Comparison of ENCODE assay signal across 9 mouse cellular contexts in genomic region chr11:18885729-18886325, GRCm38 (mm10).
DNase-seq lines count a peak whose midpoint lies in the region; ATAC-seq and TF ChIP-seq lines count a peak whose summit lies in the region.
"Had no signal": no experiment of that assay in that cellular context is flagged by ENCODE, and none has a peak within 500 bp of the region (broad histone marks: within the 10 kb centered on the region; RNA-seq: fewer than 3 reads in every experiment).

No protein-coding gene starts in this region.

- H3K4me1 ChIP-seq in hindbrain, embryonic 15.5 days (replicated peaks) = peaks cover 51% of the 10 kb centered on the region
- H3K4me1 ChIP-seq in liver, embryonic 15.5 days (replicated peaks) = peaks cover 2% of the 10 kb centered on the region; the same call in 1 of the 2 replicates

- no peak overlapping the region for H3K4me2 ChIP-seq in hindbrain, embryonic 15.5 days
- H3K4me2 ChIP-seq in liver, embryonic 15.5 days = peak overlapping the region; percentile 30
- H3K4me2 ChIP-seq: embryonic facial prominence, embryonic 12.5 days; limb, embryonic 12.5 days had no signal

- no peaks in the 10 kb centered on the region for H3K9me3 ChIP-seq in hindbrain, embryonic 15.5 days
- H3K9me3 ChIP-seq in liver, embryonic 15.5 days (replicated peaks) = no peaks in the 10 kb centered on the region
- H3K9me3 ChIP-seq: embryonic facial prominence, embryonic 12.5 days; limb, embryonic 12.5 days had no signal

- H3K27me3 ChIP-seq in hindbrain, embryonic 15.5 days = no peaks in the 10 kb centered on the region
- H3K27me3 ChIP-seq in liver, embryonic 15.5 days = no peaks in the 10 kb centered on the region
- H3K27me3 ChIP-seq: embryonic facial prominence, embryonic 12.5 days had no signal

- no peak overlapping the region for H3K4me3 ChIP-seq in hindbrain, embryonic 15.5 days
- no peak overlapping the region for H3K4me3 ChIP-seq in liver, embryonic 15.5 days (replicated peaks)
- H3K4me3 ChIP-seq in layer of hippocampus, adult 2 months = no peak overlapping the region
- H3K4me3 ChIP-seq: embryonic facial prominence, embryonic 12.5 days; limb, embryonic 12.5 days had no signal

- TF ChIP-seq CTCF in layer of hippocampus, adult 2 months (conservative IDR thresholded peaks at IDR 0.05) = no peak

- no peak for ATAC-seq in hindbrain, embryonic 15.5 days (ENCODE audit: low FRiP score, low read depth)
- ATAC-seq in liver, embryonic 15.5 days (ENCODE audit: insufficient read depth) = peak; percentile 65
- ATAC-seq in activated CD4-positive, CD25-positive, alpha-beta regulatory T cell, adult 4 months = no peak

- H3K36me3 ChIP-seq in hindbrain, embryonic 15.5 days = no peaks in the 10 kb centered on the region
- H3K36me3 ChIP-seq in liver, embryonic 15.5 days (replicated peaks) = no peaks in the 10 kb centered on the region
- H3K36me3 ChIP-seq: embryonic facial prominence, embryonic 12.5 days; limb, embryonic 12.5 days had no signal

- peak overlapping the region; percentile 30; the same call in 1 of the 2 replicates for H3K27ac ChIP-seq in hindbrain, embryonic 15.5 days (replicated peaks)
- H3K27ac ChIP-seq in liver, embryonic 15.5 days (replicated peaks) = peak overlapping the region; percentile 61
- no peak overlapping the region for H3K27ac ChIP-seq in layer of hippocampus, adult 2 months
- H3K27ac ChIP-seq: embryonic facial prominence, embryonic 12.5 days; limb, embryonic 12.5 days had no signal

- WGBS in hindbrain, embryonic 15.5 days = 12% methylated on average over 9 of the region's 9 CpGs
- WGBS in liver, embryonic 15.5 days (ENCODE audit: insufficient replicate concordance) = 27% methylated on average over 9 of the region's 9 CpGs

- no peak overlapping the region for H3K9ac ChIP-seq in hindbrain, embryonic 15.5 days
- no peak overlapping the region for H3K9ac ChIP-seq in liver, embryonic 15.5 days
- H3K9ac ChIP-seq: embryonic facial prominence, embryonic 12.5 days; limb, embryonic 12.5 days had no signal

- DNase-seq in urinary bladder, postnatal 14 days (ENCODE audit: low spot score) = peak; percentile 29
- DNase-seq in urinary bladder, adult 2 months (ENCODE audit: low spot score) = no peak
- no peak for DNase-seq in layer of hippocampus, adult 2 months (ENCODE audit: low spot score in 2 of 2)
- no peak for DNase-seq in testis, postnatal 14 days (ENCODE audit: low spot score)
